Comparison of ENCODE assay signal across 8 mouse cellular contexts in the genomic region with DNA sequence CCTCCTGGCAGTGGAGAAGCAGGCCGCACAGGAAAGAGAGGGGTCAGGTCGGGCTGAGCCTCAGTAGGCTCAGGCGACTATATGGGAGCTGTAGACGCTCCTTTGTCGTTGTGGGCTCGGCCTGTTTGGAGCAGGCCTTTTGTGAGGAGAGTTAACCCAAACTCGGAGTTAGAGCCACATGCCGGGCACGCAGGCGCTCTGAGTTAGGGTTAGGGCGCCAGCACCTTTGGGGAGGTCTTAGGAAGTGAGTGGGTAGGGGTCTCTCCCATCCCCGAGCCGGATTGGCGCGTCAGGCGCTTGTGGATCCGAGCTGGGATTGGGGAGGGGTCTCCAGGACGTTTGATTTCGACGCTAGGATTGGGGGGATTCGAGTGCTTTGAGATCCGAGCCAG. TPM values are rescaled to one million over a fixed set of nuclear protein-coding genes. Genes with fewer than 3 reads are reported as not detected.
A peak's percentile ranks its signal among the peaks of the same experiment; 100 is the strongest.
DNase-seq lines count a peak whose midpoint lies in the region; ATAC-seq and TF ChIP-seq lines count a peak whose summit lies in the region.

No protein-coding gene starts in this region.

- peak overlapping the region; percentile 80 for H3K4me3 ChIP-seq in kidney, embryonic 16.5 days (ENCODE audit: low read length)
- H3K4me3 ChIP-seq in G1E (ENCODE audit: low read depth, low read length): peak overlapping the region; percentile 97
- peak overlapping the region; percentile 79 for H3K4me3 ChIP-seq in embryonic facial prominence, embryonic 14.5 days (ENCODE audit: low read depth, low read length)
- H3K4me3 ChIP-seq in limb, embryonic 11.5 days (ENCODE audit: low read depth, low read length): peak overlapping the region; percentile 74
- peak overlapping the region; percentile 61 for H3K4me3 ChIP-seq in neural tube, embryonic 14.5 days (ENCODE audit: low read depth, low read length)

- H3K9me3 ChIP-seq in kidney, embryonic 16.5 days (ENCODE audit: low read length): no peaks in the 10 kb centered on the region
- no peaks in the 10 kb centered on the region for H3K9me3 ChIP-seq in G1E (replicated peaks)
- no peaks in the 10 kb centered on the region for H3K9me3 ChIP-seq in embryonic facial prominence, embryonic 14.5 days (ENCODE audit: control insufficient read depth, low read length)
- H3K9me3 ChIP-seq in limb, embryonic 11.5 days (ENCODE audit: control insufficient read depth, low read length): no peaks in the 10 kb centered on the region
- H3K9me3 ChIP-seq in neural tube, embryonic 14.5 days (ENCODE audit: control insufficient read depth, low read length): no peaks in the 10 kb centered on the region

- H3K27ac ChIP-seq in kidney, embryonic 16.5 days (ENCODE audit: low read length): peak overlapping the region; percentile 93
- H3K27ac ChIP-seq in embryonic facial prominence, embryonic 14.5 days (replicated peaks; ENCODE audit: low read depth, low read length): peak overlapping the region; percentile 94
- peak overlapping the region; percentile 80 for H3K27ac ChIP-seq in limb, embryonic 11.5 days (replicated peaks; ENCODE audit: low read depth, low read length)
- H3K27ac ChIP-seq in neural tube, embryonic 14.5 days (ENCODE audit: low read depth, low read length): peak overlapping the region; percentile 77

- no peaks in the 10 kb centered on the region for H3K36me3 ChIP-seq in kidney, embryonic 16.5 days (ENCODE audit: insufficient read depth, low read length)
- H3K36me3 ChIP-seq in G1E (replicated peaks): peaks cover 11% of the 10 kb centered on the region
- no peaks in the 10 kb centered on the region for H3K36me3 ChIP-seq in embryonic facial prominence, embryonic 14.5 days (ENCODE audit: control insufficient read depth, insufficient read depth, low read length)
- H3K36me3 ChIP-seq in limb, embryonic 11.5 days (ENCODE audit: control insufficient read depth, insufficient read depth, low read length): no peaks in the 10 kb centered on the region
- no peaks in the 10 kb centered on the region for H3K36me3 ChIP-seq in neural tube, embryonic 14.5 days (ENCODE audit: control insufficient read depth, insufficient read depth, low read length)

- ATAC-seq in kidney, embryonic 16.5 days (ENCODE audit: low FRiP score, low TSS enrichment): no peak; the same call in 1 of the 2 replicates
- ATAC-seq in G1E (ENCODE audit: extremely low read depth, insufficient number of reproducible peaks, low FRiP score, poor library complexity, severe bottlenecking): 0 out of 2 replicates have a peak, but pooled peaks have one; percentile 0
- peak; percentile 47 for ATAC-seq in embryonic facial prominence, embryonic 14.5 days (ENCODE audit: low read depth)
- peak; percentile 33 for ATAC-seq in limb, embryonic 11.5 days (ENCODE audit: insufficient number of reproducible peaks, low FRiP score, low TSS enrichment, low read depth)
- ATAC-seq in neural tube, embryonic 14.5 days (ENCODE audit: low read depth): peak; percentile 72

- H3K4me1 ChIP-seq in kidney, embryonic 16.5 days (ENCODE audit: insufficient read depth, low read length): peaks cover 35% of the 10 kb centered on the region
- H3K4me1 ChIP-seq in G1E (ENCODE audit: insufficient read depth, low read depth, low read length): peaks cover 28% of the 10 kb centered on the region
- peaks cover 28% of the 10 kb centered on the region for H3K4me1 ChIP-seq in embryonic facial prominence, embryonic 14.5 days (ENCODE audit: control insufficient read depth, insufficient read depth, low read length)
- H3K4me1 ChIP-seq in limb, embryonic 11.5 days (ENCODE audit: control insufficient read depth, insufficient read depth, low read length): peaks cover 8% of the 10 kb centered on the region
- peaks cover 30% of the 10 kb centered on the region for H3K4me1 ChIP-seq in neural tube, embryonic 14.5 days (ENCODE audit: control insufficient read depth, insufficient read depth, low read length)

- no peaks in the 10 kb centered on the region for H3K27me3 ChIP-seq in kidney, embryonic 16.5 days (ENCODE audit: insufficient read depth, low read length)
- H3K27me3 ChIP-seq in G1E (ENCODE audit: insufficient read depth, low read length): peaks cover 2% of the 10 kb centered on the region; the same call in 1 of the 2 replicates
- H3K27me3 ChIP-seq in embryonic facial prominence, embryonic 14.5 days (replicated peaks; ENCODE audit: control insufficient read depth, insufficient read depth, low read length): no peaks in the 10 kb centered on the region
- no peaks in the 10 kb centered on the region for H3K27me3 ChIP-seq in limb, embryonic 11.5 days (ENCODE audit: control insufficient read depth, insufficient read depth, low read length)
- no peaks in the 10 kb centered on the region for H3K27me3 ChIP-seq in neural tube, embryonic 14.5 days (ENCODE audit: control insufficient read depth, insufficient read depth, low read length)

- H3K9ac ChIP-seq in kidney, embryonic 16.5 days (replicated peaks; ENCODE audit: low read length): peak overlapping the region; percentile 96
- H3K9ac ChIP-seq in embryonic facial prominence, embryonic 14.5 days (ENCODE audit: low read depth, low read length): peak overlapping the region; percentile 82
- peak overlapping the region; percentile 86 for H3K9ac ChIP-seq in limb, embryonic 11.5 days (ENCODE audit: low read length)
- peak overlapping the region; percentile 51 for H3K9ac ChIP-seq in neural tube, embryonic 14.5 days (replicated peaks; ENCODE audit: low read depth, low read length)

- under 1% methylated on average over 22 of the region's 22 CpGs for WGBS in kidney, embryonic 16.5 days
- WGBS in embryonic facial prominence, embryonic 14.5 days: under 1% methylated on average over 22 of the region's 22 CpGs
- WGBS in limb, embryonic 11.5 days: under 1% methylated on average over 22 of the region's 22 CpGs
- under 1% methylated on average over 22 of the region's 22 CpGs for WGBS in neural tube, embryonic 14.5 days

- no peak for TF ChIP-seq CTCF in G1E (IDR thresholded peaks at IDR 0.05; ENCODE audit: low read depth, low read length)

- H3K4me2 ChIP-seq in kidney, embryonic 16.5 days (replicated peaks; ENCODE audit: low read depth, low read length): peak overlapping the region; percentile 89
- peak overlapping the region; percentile 94 for H3K4me2 ChIP-seq in embryonic facial prominence, embryonic 14.5 days (ENCODE audit: low read depth, low read length)
- H3K4me2 ChIP-seq in limb, embryonic 11.5 days (ENCODE audit: low read depth, severe bottlenecking): peak overlapping the region; percentile 83
- peak overlapping the region; percentile 96 for H3K4me2 ChIP-seq in neural tube, embryonic 14.5 days (ENCODE audit: low read depth, low read length)

- no peak for DNase-seq in kidney, postnatal 36 days
- no peak for DNase-seq in G1E (ENCODE audit: low spot score)
- peak; percentile 88 for DNase-seq in embryonic facial prominence, embryonic 14.5 days (ENCODE audit: low spot score)
- no peak for DNase-seq in limb, embryonic 11.5 days (ENCODE audit: low spot score)
- no peak for DNase-seq in gastrocnemius, postnatal 4 days (ENCODE audit: low spot score in 2 of 2)
- DNase-seq in T-cell, adult 2 months (ENCODE audit: low spot score): no peak

RNA-seq across cellular contexts. Expression of a gene that starts 0.3 kb away (rescaled TPM):
- polyA plus RNA-seq in kidney, embryonic 16.5 days (2015; fragmentation: Nextera tagmentation; extraction: Ambion mirVana): 11.8 TPM in 2 replicates
- total RNA-seq in G1E (2014; fragmentation: Nextera tagmentation): 43.8 and 49.4 TPM in 2 replicates
- 31.2 and 32.2 TPM in 2 replicates for total RNA-seq in G1E (2017)
- polyA plus RNA-seq in G1E (2012): 32.4 and 44.1 TPM in 2 replicates
- polyA plus RNA-seq in embryonic facial prominence, embryonic 14.5 days (2014; fragmentation: Nextera tagmentation; extraction: Ambion mirVana): 9.7 and 10.8 TPM in 2 replicates
- 9.0 and 10.1 TPM in 2 replicates for polyA plus RNA-seq in limb, embryonic 11.5 days (2014; fragmentation: Nextera tagmentation; extraction: Ambion mirVana)
- 8.4 and 9.0 TPM in 2 replicates for polyA plus RNA-seq in neural tube, embryonic 14.5 days (2014; fragmentation: Nextera tagmentation; extraction: Ambion mirVana)
- total RNA-seq in gastrocnemius, postnatal 4 days (2021): 10 to 100 TPM; 40.5 to 44.4 TPM

RNA-seq across cellular contexts. Expression of a gene that starts 33.7 kb away (rescaled TPM):
- polyA plus RNA-seq in kidney, embryonic 16.5 days (2015; fragmentation: Nextera tagmentation; extraction: Ambion mirVana): 50.5 and 51.9 TPM in 2 replicates
- total RNA-seq in G1E (2014; fragmentation: Nextera tagmentation) (74.3 and 81.5 TPM in 2 replicates), G1E (2017) (18.5 and 20.3 TPM in 2 replicates)
- polyA plus RNA-seq in G1E (2012): 205 and 258 TPM in 2 replicates
- 79.9 and 80.6 TPM in 2 replicates for polyA plus RNA-seq in embryonic facial prominence, embryonic 14.5 days (2014; fragmentation: Nextera tagmentation; extraction: Ambion mirVana)
- 34.5 and 40.2 TPM in 2 replicates for polyA plus RNA-seq in limb, embryonic 11.5 days (2014; fragmentation: Nextera tagmentation; extraction: Ambion mirVana)
- polyA plus RNA-seq in neural tube, embryonic 14.5 days (2014; fragmentation: Nextera tagmentation; extraction: Ambion mirVana): 7.7 and 13.2 TPM in 2 replicates
- total RNA-seq in gastrocnemius, postnatal 4 days (2021): 100 to 1,000 TPM; 121 to 126 TPM
